Mouse (Mus musculus): ENCODE results near the gene Slc37a3. TPM values are rescaled to one million over a fixed set of nuclear protein-coding genes. Genes with fewer than 3 reads are reported as not detected.

Slc37a3 gene
- polyA plus RNA-seq, 1 experiment, result 30.8 TPM

DNA sequence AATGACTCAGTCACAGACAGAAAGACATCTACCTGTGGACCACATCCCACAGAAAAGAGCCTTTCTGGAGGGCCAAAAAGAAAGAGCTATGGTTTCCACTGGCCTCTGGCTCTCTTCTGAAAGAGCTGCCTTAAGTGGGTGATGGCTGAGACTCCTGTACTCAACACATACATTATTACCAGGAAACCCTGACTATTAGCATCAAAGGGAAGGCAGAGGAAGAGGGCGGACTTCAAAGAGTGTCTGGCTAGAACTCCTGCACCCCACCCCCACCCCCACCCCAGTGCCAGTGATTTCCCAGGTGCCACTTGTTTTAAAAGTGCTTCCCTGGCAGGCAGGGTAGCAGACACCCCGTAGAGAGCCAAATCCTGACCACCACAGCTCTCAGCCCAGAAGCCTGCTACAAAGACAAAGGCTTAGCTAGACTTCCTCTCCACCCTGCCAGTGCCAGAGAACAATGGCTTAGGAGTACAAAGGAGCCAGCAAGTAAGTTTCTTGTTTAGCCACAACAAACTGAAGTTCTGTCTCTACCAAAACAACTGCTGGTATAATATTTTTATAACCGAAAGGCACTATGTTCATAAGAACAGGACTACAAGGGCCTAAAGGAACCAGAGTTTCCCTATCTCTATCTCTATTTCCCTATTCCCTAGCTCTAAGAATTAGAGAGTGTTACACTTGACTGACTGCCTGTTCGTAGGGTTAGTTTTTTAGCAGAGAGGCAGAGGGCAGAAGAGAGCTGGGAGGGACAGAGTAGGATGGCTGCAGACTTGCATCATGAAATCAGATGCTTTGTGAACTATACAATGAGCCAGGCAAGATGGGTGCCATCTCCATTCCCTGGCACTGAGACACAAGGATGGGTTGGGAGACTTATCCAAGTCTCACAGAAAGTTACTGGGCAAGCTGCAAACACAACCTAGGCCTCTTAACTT is 29.3 kb downstream of the Slc37a3 start:
- no peak for TF ChIP-seq POLR2A (IDR thresholded peaks at IDR 0.05; ENCODE audit: control insufficient read depth, extremely low read depth, insufficient read depth, low read length, poor library complexity)
- TF ChIP-seq CTCF (IDR thresholded peaks at IDR 0.05; ENCODE audit: borderline replicate concordance, control insufficient read depth, extremely low read depth, insufficient read depth, low read length, poor library complexity), result no peak
- Histone ChIP-seq H3K4me3 (ENCODE audit: control insufficient read depth, insufficient read depth, low read length) (no peak overlapping the region), H3K4me1 (replicated peaks; ENCODE audit: control insufficient read depth, insufficient read depth, low read length) (peaks cover 23% of the 10 kb centered on the region), H3K36me3 (ENCODE audit: control insufficient read depth, insufficient read depth, low read length) (peaks cover 26% of the 10 kb centered on the region), H3K27ac (ENCODE audit: control insufficient read depth, insufficient read depth, low read length) (peak overlapping the region; percentile 46; the same call in 1 of the 2 replicates), H3K27me3 (ENCODE audit: control insufficient read depth, insufficient read depth, low read length) (no peaks in the 10 kb centered on the region)
- peak; percentile 33 for DNase-seq
- 17% methylated on average over 4 of the region's 4 CpGs for WGBS

DNA sequence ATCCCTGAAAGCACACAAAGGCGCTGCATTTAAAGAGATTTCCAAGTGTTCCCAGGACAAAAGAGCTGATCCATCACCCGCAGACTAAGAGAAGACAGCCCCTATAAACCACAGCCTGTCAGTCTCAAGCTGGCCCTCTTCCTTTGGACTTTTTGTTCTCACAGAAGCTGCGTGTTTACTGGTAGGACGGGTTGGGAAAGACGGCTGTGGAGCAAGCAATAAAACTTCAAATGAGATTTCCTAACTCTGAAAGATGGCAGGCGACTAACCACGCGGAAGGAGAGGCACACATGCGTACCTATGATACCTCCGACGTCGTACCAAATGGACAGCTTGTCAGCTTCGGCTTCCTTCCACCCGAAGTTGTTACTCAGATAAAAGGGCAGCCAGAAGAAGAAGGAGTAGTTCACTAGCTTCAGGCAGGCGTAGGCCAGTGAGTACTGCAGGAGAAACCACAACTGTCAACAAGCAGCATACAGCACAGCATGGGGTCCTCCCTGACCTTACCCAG is 30.4 kb downstream of the Slc37a3 start:
- WGBS, result 59% methylated on average over 15 of the region's 15 CpGs
- H3K27me3 ChIP-seq (ENCODE audit: control insufficient read depth, insufficient read depth, low read length), result no peaks in the 10 kb centered on the region
- H3K27ac ChIP-seq (ENCODE audit: control insufficient read depth, insufficient read depth, low read length), result no peak overlapping the region
- no peak for TF ChIP-seq CTCF (IDR thresholded peaks at IDR 0.05; ENCODE audit: borderline replicate concordance, control insufficient read depth, extremely low read depth, insufficient read depth, low read length, poor library complexity)
- TF ChIP-seq POLR2A (IDR thresholded peaks at IDR 0.05; ENCODE audit: control insufficient read depth, extremely low read depth, insufficient read depth, low read length, poor library complexity), result no peak
- no peak for DNase-seq
- H3K36me3 ChIP-seq (ENCODE audit: control insufficient read depth, insufficient read depth, low read length), result peaks cover 28% of the 10 kb centered on the region
- H3K4me1 ChIP-seq (replicated peaks; ENCODE audit: control insufficient read depth, insufficient read depth, low read length), result peaks cover 23% of the 10 kb centered on the region
- H3K4me3 ChIP-seq (ENCODE audit: control insufficient read depth, insufficient read depth, low read length), result no peak overlapping the region

DNA sequence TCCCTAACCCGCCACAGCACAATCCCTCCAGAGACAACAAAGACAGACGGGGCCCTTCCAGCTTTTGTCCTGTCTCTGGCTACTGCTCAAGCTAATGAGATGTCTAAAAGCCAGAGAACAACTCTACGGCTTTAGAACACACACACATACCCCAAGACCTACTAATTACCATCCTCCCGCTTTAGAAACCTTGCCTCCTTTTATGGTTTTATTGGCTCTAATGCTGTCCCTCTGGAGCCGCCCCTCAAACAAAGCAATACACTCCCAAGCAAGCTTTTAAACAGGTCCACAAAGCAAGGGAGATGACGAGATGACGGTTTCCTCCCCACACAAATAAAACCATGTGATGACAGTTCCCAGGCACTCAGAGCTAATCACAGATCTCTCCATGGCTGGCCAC is 32.0 kb downstream of the Slc37a3 start:
- H3K4me3 ChIP-seq (ENCODE audit: control insufficient read depth, insufficient read depth, low read length), result no peak overlapping the region
- H3K4me1 ChIP-seq (replicated peaks; ENCODE audit: control insufficient read depth, insufficient read depth, low read length), result peaks cover 23% of the 10 kb centered on the region
- TF ChIP-seq CTCF (IDR thresholded peaks at IDR 0.05; ENCODE audit: borderline replicate concordance, control insufficient read depth, extremely low read depth, insufficient read depth, low read length, poor library complexity), result no peak
- TF ChIP-seq POLR2A (IDR thresholded peaks at IDR 0.05; ENCODE audit: control insufficient read depth, extremely low read depth, insufficient read depth, low read length, poor library complexity), result no peak
- no peak overlapping the region for H3K27ac ChIP-seq (ENCODE audit: control insufficient read depth, insufficient read depth, low read length)
- H3K27me3 ChIP-seq (ENCODE audit: control insufficient read depth, insufficient read depth, low read length), result no peaks in the 10 kb centered on the region
- DNase-seq, result no peak
- 98% methylated on average over 7 of the region's 7 CpGs for WGBS
- peaks cover 19% of the 10 kb centered on the region; the same call in 1 of the 2 replicates for H3K36me3 ChIP-seq (ENCODE audit: control insufficient read depth, insufficient read depth, low read length)

DNA sequence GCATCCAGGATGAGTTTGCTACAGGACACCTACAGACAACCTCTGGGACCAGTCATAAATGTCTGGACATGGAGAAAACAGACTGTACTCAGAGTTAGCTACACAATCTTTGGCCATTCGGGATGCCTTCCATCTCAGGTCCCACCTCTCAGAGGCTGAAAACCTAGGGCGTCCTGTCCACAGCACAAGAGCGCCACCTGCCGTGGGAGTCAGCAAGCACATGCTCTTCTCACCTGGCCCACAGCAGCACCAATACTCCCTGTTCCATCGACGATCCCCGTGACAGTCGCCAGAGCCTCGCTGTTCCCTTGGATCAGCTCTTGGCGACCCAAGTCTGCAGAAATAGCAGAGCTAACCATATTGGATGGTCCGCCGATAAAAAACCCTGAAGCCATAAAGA is 33.5 kb downstream of the Slc37a3 start:
- no peak overlapping the region for H3K4me3 ChIP-seq (ENCODE audit: control insufficient read depth, insufficient read depth, low read length)
- WGBS, result 26% methylated on average over 12 of the region's 12 CpGs
- no peak overlapping the region for H3K27ac ChIP-seq (ENCODE audit: control insufficient read depth, insufficient read depth, low read length)
- peak; percentile 88 for TF ChIP-seq CTCF (IDR thresholded peaks at IDR 0.05; ENCODE audit: borderline replicate concordance, control insufficient read depth, extremely low read depth, insufficient read depth, low read length, poor library complexity)
- TF ChIP-seq POLR2A (IDR thresholded peaks at IDR 0.05; ENCODE audit: control insufficient read depth, extremely low read depth, insufficient read depth, low read length, poor library complexity), result no peak
- peak; percentile 81 for DNase-seq
- peaks cover 18% of the 10 kb centered on the region for H3K4me1 ChIP-seq (replicated peaks; ENCODE audit: control insufficient read depth, insufficient read depth, low read length)
- peaks cover 14% of the 10 kb centered on the region; the same call in 1 of the 2 replicates for H3K36me3 ChIP-seq (ENCODE audit: control insufficient read depth, insufficient read depth, low read length)
- H3K27me3 ChIP-seq (ENCODE audit: control insufficient read depth, insufficient read depth, low read length), result no peaks in the 10 kb centered on the region

DNA sequence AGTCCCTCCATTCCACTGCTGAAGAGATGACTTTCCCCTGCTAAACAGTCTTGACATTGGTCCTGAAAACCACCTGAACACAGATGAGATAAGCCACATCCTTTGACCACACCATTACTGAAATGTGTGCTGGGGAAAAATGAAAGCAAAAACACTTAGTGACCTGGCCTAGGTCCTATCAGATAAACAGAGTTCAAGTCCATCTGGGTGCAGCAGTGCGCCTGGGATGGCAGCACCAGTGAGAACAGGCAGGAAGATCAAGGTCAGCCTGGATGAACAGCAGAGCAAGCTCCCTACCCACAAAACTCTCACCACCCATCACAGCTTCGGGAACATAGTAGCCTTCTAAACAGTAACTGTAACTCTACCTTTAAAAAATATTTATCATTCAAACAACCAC is 35.7 kb downstream of the Slc37a3 start:
- H3K36me3 ChIP-seq (ENCODE audit: control insufficient read depth, insufficient read depth, low read length), result peaks cover 34% of the 10 kb centered on the region
- whole genome bisulfite sequencing, result 42% methylated on average over 2 of the region's 2 CpGs
- no peak overlapping the region for H3K27ac ChIP-seq (ENCODE audit: control insufficient read depth, insufficient read depth, low read length)
- no peak overlapping the region for H3K4me3 ChIP-seq (ENCODE audit: control insufficient read depth, insufficient read depth, low read length)
- TF ChIP-seq POLR2A (IDR thresholded peaks at IDR 0.05; ENCODE audit: control insufficient read depth, extremely low read depth, insufficient read depth, low read length, poor library complexity), result no peak
- no peak for TF ChIP-seq CTCF (IDR thresholded peaks at IDR 0.05; ENCODE audit: borderline replicate concordance, control insufficient read depth, extremely low read depth, insufficient read depth, low read length, poor library complexity)
- H3K4me1 ChIP-seq (replicated peaks; ENCODE audit: control insufficient read depth, insufficient read depth, low read length), result no peaks in the 10 kb centered on the region
- DNase-seq, result no peak
- no peaks in the 10 kb centered on the region for H3K27me3 ChIP-seq (ENCODE audit: control insufficient read depth, insufficient read depth, low read length)

DNA sequence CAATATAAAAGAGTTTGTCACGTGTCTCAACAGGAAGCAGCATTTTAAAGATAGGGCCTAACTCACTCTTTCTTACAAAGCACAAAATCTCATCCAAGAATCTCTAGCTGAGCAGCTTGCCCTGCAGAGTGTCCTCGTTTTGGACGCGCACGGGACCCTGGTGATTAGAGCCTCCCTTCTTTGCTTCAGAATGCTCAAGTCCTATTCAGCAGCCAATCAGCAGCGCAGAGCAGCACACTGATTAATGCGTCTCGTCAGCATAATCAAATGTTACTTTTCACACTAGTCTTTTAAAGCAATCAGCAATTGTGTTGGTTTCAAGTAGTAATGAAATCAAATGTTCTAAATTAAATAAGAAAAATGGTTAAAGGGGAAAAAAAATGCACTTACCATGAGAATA is 39.1 kb downstream of the Slc37a3 start:
- peaks cover 8% of the 10 kb centered on the region; the same call in 1 of the 2 replicates for H3K4me1 ChIP-seq (replicated peaks; ENCODE audit: control insufficient read depth, insufficient read depth, low read length)
- H3K36me3 ChIP-seq (ENCODE audit: control insufficient read depth, insufficient read depth, low read length), result peaks cover 32% of the 10 kb centered on the region
- 93% methylated on average over 8 of the region's 8 CpGs for WGBS
- no peaks in the 10 kb centered on the region for H3K27me3 ChIP-seq (ENCODE audit: control insufficient read depth, insufficient read depth, low read length)
- DNase-seq, result no peak
- no peak overlapping the region for H3K4me3 ChIP-seq (ENCODE audit: control insufficient read depth, insufficient read depth, low read length)
- no peak overlapping the region for H3K27ac ChIP-seq (ENCODE audit: control insufficient read depth, insufficient read depth, low read length)
- no peak for TF ChIP-seq POLR2A (IDR thresholded peaks at IDR 0.05; ENCODE audit: control insufficient read depth, extremely low read depth, insufficient read depth, low read length, poor library complexity)
- no peak for TF ChIP-seq CTCF (IDR thresholded peaks at IDR 0.05; ENCODE audit: borderline replicate concordance, control insufficient read depth, extremely low read depth, insufficient read depth, low read length, poor library complexity)

Measured in thymus, adult 2 months (tissue).